Mouse (Mus musculus): ENCODE data around the gene Slc22a1.

DNA sequence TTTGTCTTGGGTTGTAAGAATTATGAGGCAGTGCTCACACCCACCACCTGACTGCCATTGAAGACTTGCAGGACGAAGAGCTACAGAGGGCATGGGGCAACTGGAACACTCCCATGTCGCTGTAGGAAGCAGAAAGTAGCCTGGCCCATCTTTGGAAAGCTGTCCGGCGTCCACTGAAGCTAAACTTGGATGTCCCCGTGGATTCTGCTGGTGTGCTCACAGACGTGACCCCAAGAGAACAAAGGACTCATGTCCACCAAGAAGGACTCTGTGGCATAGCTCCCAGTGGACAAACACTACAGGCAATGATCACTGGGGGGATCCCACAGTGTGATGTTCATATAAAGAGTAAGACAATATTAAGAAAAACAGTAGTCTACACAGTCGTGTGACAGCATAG is 16.8 kb downstream of the Slc22a1 start:
- TF ChIP-seq CTCF (IDR thresholded peaks at IDR 0.05; ENCODE audit: low read depth) (no peak), EP300 (IDR thresholded peaks at IDR 0.05; ENCODE audit: low read depth) (no peak)

Measured in heart, postnatal 0 days (tissue).